Mouse (Mus musculus): ENCODE measurements at regions not wholly inside any gene's neighbourhood (a gene's known extent, or its start where the extent isn't known, plus 50 kb on each side); places are given as distances from the start of the nearest gene placed in this dataset.

- peak; percentile 10 to 12 for DNase-seq (ENCODE audit: low spot score in 2 of 2)
Measured at GRCm38 (mm10) chr6:43021967-43022366, 73.1 kb downstream of the Olfr444 start.
